Mouse (Mus musculus): ENCODE results near the gene Thumpd1.

DNA sequence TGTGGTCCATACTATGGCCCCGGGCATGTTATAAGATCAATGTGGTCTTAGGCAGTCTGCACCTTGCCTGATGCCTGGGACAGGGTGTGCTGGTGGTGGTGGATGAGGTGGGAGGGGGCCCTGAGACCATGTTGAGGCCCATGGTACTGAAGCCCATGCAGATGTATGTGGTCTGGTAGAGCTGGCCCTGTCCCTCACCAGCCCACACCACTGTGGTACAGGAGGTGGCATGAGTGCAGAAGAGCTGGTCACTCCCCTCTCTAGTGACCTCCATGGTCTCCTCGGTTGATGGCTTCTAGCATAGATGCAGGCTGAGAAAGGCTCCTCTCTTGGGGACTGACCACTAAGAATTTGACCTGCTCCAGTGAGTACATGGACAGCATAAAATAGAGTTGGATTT is 18.3 kb upstream of the Thumpd1 start:
- TF ChIP-seq CTCF (IDR thresholded peaks at IDR 0.05), result no peak
- no peak for TF ChIP-seq EP300 (IDR thresholded peaks at IDR 0.05)
